25 mouse cellular contexts compared by ENCODE assay signal in the genomic region with DNA sequence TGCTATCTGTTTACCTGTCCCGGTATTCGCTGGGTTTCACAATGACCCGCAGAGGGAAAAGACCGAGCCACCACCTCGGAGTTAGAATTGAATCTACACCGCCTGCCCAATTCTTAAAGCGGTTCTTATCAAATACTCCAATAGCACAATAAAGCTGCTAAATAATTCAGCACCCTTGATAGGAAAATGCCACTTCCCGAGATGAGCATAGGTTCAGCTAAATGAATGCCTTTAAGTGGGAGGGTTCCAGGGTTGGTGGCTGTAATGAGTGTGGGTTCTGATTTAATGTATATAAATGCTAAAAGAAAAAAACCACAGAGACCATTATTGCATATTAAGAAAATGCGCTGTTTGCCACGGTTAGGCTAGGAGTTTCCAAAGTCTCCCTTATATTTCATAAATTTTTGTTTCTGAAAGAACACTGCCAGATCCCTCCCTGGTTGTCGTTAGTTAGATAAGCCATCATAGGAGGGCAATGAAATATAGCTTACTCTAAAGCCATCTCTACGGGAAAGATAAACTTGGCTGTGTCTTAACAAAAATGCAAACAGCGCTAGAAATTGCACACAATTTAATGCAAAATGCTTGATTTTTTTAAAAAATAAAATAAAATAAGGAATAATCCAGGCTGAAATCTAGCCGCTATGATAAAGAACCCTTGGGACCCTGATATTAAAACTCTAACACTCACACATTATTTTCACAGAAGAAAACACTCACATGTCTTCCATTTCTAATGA. TPM values are rescaled to one million over a fixed set of nuclear protein-coding genes. Genes with fewer than 3 reads are reported as not detected.
DNase-seq lines count a peak whose midpoint lies in the region; ATAC-seq and TF ChIP-seq lines count a peak whose summit lies in the region.
"Had no signal": no experiment of that assay in that cellular context is flagged by ENCODE, and none has a peak within 500 bp of the region (broad histone marks: within the 10 kb centered on the region; RNA-seq: fewer than 3 reads in every experiment).

No protein-coding gene starts in this region.

- intact Hi-C loops in left cerebral cortex, postnatal 36 days (cut with DNase I), result loop anchor here (5.0 to 10.0 kb wide), 2 partner anchors 278 to 664 kb away; partner anchors contain the start of gene Hnf1b

- no peak for TF ChIP-seq CTCF in thymus, adult 2 months (IDR thresholded peaks at IDR 0.05; ENCODE audit: borderline replicate concordance, control insufficient read depth, extremely low read depth, insufficient read depth, low read length, poor library complexity)

- H3K4me3 ChIP-seq in forebrain, embryonic 14.5 days (ENCODE audit: low read depth, low read length), result no peak overlapping the region
- no peak overlapping the region for H3K4me3 ChIP-seq in forebrain, embryonic 13.5 days
- peak overlapping the region; percentile 19 for H3K4me3 ChIP-seq in hindbrain, embryonic 12.5 days
- peak overlapping the region; percentile 13 for H3K4me3 ChIP-seq in hindbrain, embryonic 16.5 days (ENCODE audit: low read length)
- peak overlapping the region; percentile 5 for H3K4me3 ChIP-seq in midbrain, embryonic 16.5 days (ENCODE audit: low read depth, low read length)
- H3K4me3 ChIP-seq in thymus, adult 2 months (ENCODE audit: control insufficient read depth, insufficient read depth, low read length), result no peak overlapping the region
- H3K4me3 ChIP-seq: embryonic facial prominence, embryonic 10.5 days; kidney, embryonic 15.5 days; limb, embryonic 15.5 days; liver, embryonic 15.5 days had no signal

- peaks cover 69% of the 10 kb centered on the region for H3K27me3 ChIP-seq in forebrain, embryonic 14.5 days (replicated peaks; ENCODE audit: control insufficient read depth, insufficient read depth, low read length)
- H3K27me3 ChIP-seq in forebrain, embryonic 13.5 days, result peaks cover 73% of the 10 kb centered on the region
- H3K27me3 ChIP-seq in hindbrain, embryonic 12.5 days, result peaks cover 58% of the 10 kb centered on the region
- H3K27me3 ChIP-seq in hindbrain, embryonic 16.5 days (replicated peaks; ENCODE audit: control insufficient read depth, insufficient read depth, low read length), result peaks cover 29% of the 10 kb centered on the region
- H3K27me3 ChIP-seq in midbrain, embryonic 16.5 days (ENCODE audit: control insufficient read depth, insufficient read depth, low read depth, low read length), result peaks cover 37% of the 10 kb centered on the region
- H3K27me3 ChIP-seq in thymus, adult 2 months (ENCODE audit: control insufficient read depth, insufficient read depth, low read length), result peaks cover 35% of the 10 kb centered on the region

- DNase-seq in forebrain, embryonic 14.5 days (ENCODE audit: low spot score), result peak; percentile 16
- DNase-seq in thymus, adult 2 months, result no peak
- DNase-seq in left cerebral cortex, postnatal 36 days (ENCODE audit: low spot score in 2 of 2), result no peak
- no peak for DNase-seq in kidney, adult 18-20 months
- DNase-seq: adrenal gland, postnatal 14 days; cerebellum, adult 11-12 months; cerebellum, postnatal 14 days; gastrocnemius, postnatal 36 days; heart, postnatal 14 days; layer of hippocampus, postnatal 36 days; right cerebral cortex, adult 18-20 months; thymus, postnatal 14 days had no signal

- 0 out of 2 replicates have a peak overlapping the region, but pooled peaks have one; percentile 10 for H3K27ac ChIP-seq in forebrain, embryonic 14.5 days (ENCODE audit: low read depth, low read length)
- no peak overlapping the region for H3K27ac ChIP-seq in forebrain, embryonic 13.5 days
- peak overlapping the region; percentile 52 for H3K27ac ChIP-seq in hindbrain, embryonic 12.5 days
- no peak overlapping the region; the same call in 1 of the 2 replicates for H3K27ac ChIP-seq in hindbrain, embryonic 16.5 days (ENCODE audit: low read depth, low read length)
- peak overlapping the region; percentile 63 for H3K27ac ChIP-seq in midbrain, embryonic 16.5 days (ENCODE audit: low read length)
- H3K27ac ChIP-seq in thymus, adult 2 months (ENCODE audit: control insufficient read depth, insufficient read depth, low read length), result no peak overlapping the region
- H3K27ac ChIP-seq: embryonic facial prominence, embryonic 10.5 days; kidney, embryonic 15.5 days; limb, embryonic 15.5 days; liver, embryonic 15.5 days; stomach, postnatal 0 days had no signal

- WGBS in forebrain, embryonic 14.5 days, result 4% methylated on average over 14 of the region's 14 CpGs
- 5% methylated on average over 14 of the region's 14 CpGs for WGBS in forebrain, embryonic 13.5 days
- 6% methylated on average over 14 of the region's 14 CpGs for WGBS in hindbrain, embryonic 12.5 days
- WGBS in hindbrain, embryonic 16.5 days, result 7% methylated on average over 14 of the region's 14 CpGs
- WGBS in midbrain, embryonic 16.5 days, result 6% methylated on average over 14 of the region's 14 CpGs
- 16% methylated on average over 14 of the region's 14 CpGs for whole genome bisulfite sequencing in thymus, adult 2 months

- no peak for ATAC-seq in forebrain, embryonic 14.5 days
- ATAC-seq in forebrain, embryonic 13.5 days, result no peak
- ATAC-seq in hindbrain, embryonic 12.5 days (ENCODE audit: low FRiP score), result no peak
- ATAC-seq in hindbrain, embryonic 16.5 days, result no peak
- ATAC-seq in midbrain, embryonic 16.5 days, result no peak
- ATAC-seq: forebrain, embryonic 16.5 days; lung, postnatal 0 days had no signal

- H3K9me3 ChIP-seq in forebrain, embryonic 14.5 days (replicated peaks; ENCODE audit: control insufficient read depth, low read length), result no peaks in the 10 kb centered on the region
- no peaks in the 10 kb centered on the region for H3K9me3 ChIP-seq in forebrain, embryonic 13.5 days (replicated peaks)
- H3K9me3 ChIP-seq in hindbrain, embryonic 12.5 days (replicated peaks), result no peaks in the 10 kb centered on the region
- no peaks in the 10 kb centered on the region for H3K9me3 ChIP-seq in hindbrain, embryonic 16.5 days (ENCODE audit: control insufficient read depth, low read length)
- no peaks in the 10 kb centered on the region for H3K9me3 ChIP-seq in midbrain, embryonic 16.5 days (replicated peaks; ENCODE audit: control insufficient read depth, low read length, poor library complexity, severe bottlenecking)
- H3K9me3 ChIP-seq: embryonic facial prominence, embryonic 10.5 days; kidney, embryonic 15.5 days; limb, embryonic 15.5 days; liver, embryonic 15.5 days had no signal

- no peak overlapping the region for H3K9ac ChIP-seq in forebrain, embryonic 14.5 days (ENCODE audit: low read length)
- no peak overlapping the region for H3K9ac ChIP-seq in forebrain, embryonic 13.5 days
- peak overlapping the region; percentile 51 for H3K9ac ChIP-seq in hindbrain, embryonic 12.5 days
- no peak overlapping the region; the same call in 1 of the 2 replicates for H3K9ac ChIP-seq in hindbrain, embryonic 16.5 days (ENCODE audit: low read depth, low read length)
- H3K9ac ChIP-seq in midbrain, embryonic 16.5 days (ENCODE audit: low read depth, low read length), result peak overlapping the region; percentile 3
- H3K9ac ChIP-seq: kidney, embryonic 15.5 days; limb, embryonic 15.5 days; liver, embryonic 15.5 days had no signal

- TF ChIP-seq POLR2A in thymus, adult 2 months (IDR thresholded peaks at IDR 0.05; ENCODE audit: control insufficient read depth, extremely low read depth, insufficient read depth, low read length, poor library complexity), result no peak

- H3K36me3 ChIP-seq in forebrain, embryonic 14.5 days (ENCODE audit: control insufficient read depth, insufficient read depth, low read length), result no peaks in the 10 kb centered on the region
- H3K36me3 ChIP-seq in forebrain, embryonic 13.5 days (ENCODE audit: poor library complexity, severe bottlenecking), result no peaks in the 10 kb centered on the region
- peaks cover 3% of the 10 kb centered on the region; the same call in 1 of the 2 replicates for H3K36me3 ChIP-seq in hindbrain, embryonic 12.5 days
- H3K36me3 ChIP-seq in hindbrain, embryonic 16.5 days (ENCODE audit: control insufficient read depth, insufficient read depth, low read length), result no peaks in the 10 kb centered on the region
- H3K36me3 ChIP-seq in midbrain, embryonic 16.5 days (ENCODE audit: control insufficient read depth, insufficient read depth, low read length), result no peaks in the 10 kb centered on the region
- no peaks in the 10 kb centered on the region for H3K36me3 ChIP-seq in thymus, adult 2 months (ENCODE audit: control insufficient read depth, insufficient read depth, low read length)
- H3K36me3 ChIP-seq: embryonic facial prominence, embryonic 10.5 days; kidney, embryonic 15.5 days; limb, embryonic 15.5 days; liver, embryonic 15.5 days had no signal

- H3K4me1 ChIP-seq in forebrain, embryonic 14.5 days (ENCODE audit: control insufficient read depth, insufficient read depth, low read length), result peaks cover 5% of the 10 kb centered on the region
- peaks cover 19% of the 10 kb centered on the region for H3K4me1 ChIP-seq in forebrain, embryonic 13.5 days
- H3K4me1 ChIP-seq in hindbrain, embryonic 12.5 days, result peaks cover 18% of the 10 kb centered on the region
- H3K4me1 ChIP-seq in hindbrain, embryonic 16.5 days (ENCODE audit: control insufficient read depth, insufficient read depth, low read depth, low read length), result peaks cover 12% of the 10 kb centered on the region
- H3K4me1 ChIP-seq in midbrain, embryonic 16.5 days (ENCODE audit: control insufficient read depth, insufficient read depth, low read length), result peaks cover 20% of the 10 kb centered on the region
- H3K4me1 ChIP-seq in thymus, adult 2 months (replicated peaks; ENCODE audit: control insufficient read depth, insufficient read depth, low read length), result no peaks in the 10 kb centered on the region

- H3K4me2 ChIP-seq in forebrain, embryonic 14.5 days (ENCODE audit: low read length), result no peak overlapping the region
- no peak overlapping the region for H3K4me2 ChIP-seq in forebrain, embryonic 13.5 days
- peak overlapping the region; percentile 40 for H3K4me2 ChIP-seq in hindbrain, embryonic 12.5 days (replicated peaks)
- peak overlapping the region; percentile 95 for H3K4me2 ChIP-seq in hindbrain, embryonic 16.5 days (ENCODE audit: low read length)
- H3K4me2 ChIP-seq in midbrain, embryonic 16.5 days (ENCODE audit: low read length), result peak overlapping the region; percentile 47
- H3K4me2 ChIP-seq: heart, embryonic 11.5 days; kidney, embryonic 15.5 days; limb, embryonic 15.5 days; liver, embryonic 15.5 days had no signal

RNA-seq across cellular contexts. Expression of gene Aatf, which starts 3.3 kb away (rescaled TPM):
- 45.1 and 45.5 TPM in 2 replicates for polyA plus RNA-seq in forebrain, embryonic 14.5 days (2014; fragmentation: Nextera tagmentation; extraction: Ambion mirVana)
- polyA plus RNA-seq in forebrain, embryonic 13.5 days (2015; fragmentation: Nextera tagmentation; extraction: Ambion mirVana), result 51.4 and 53.4 TPM in 2 replicates
- 53.2 and 55.6 TPM in 2 replicates for polyA plus RNA-seq in hindbrain, embryonic 12.5 days (2016; fragmentation: Nextera tagmentation; extraction: Ambion mirVana)
- polyA plus RNA-seq in hindbrain, embryonic 16.5 days (2015; fragmentation: Nextera tagmentation; extraction: Ambion mirVana), result 51.0 and 52.1 TPM in 2 replicates
- polyA plus RNA-seq in midbrain, embryonic 16.5 days (2015; fragmentation: Nextera tagmentation; extraction: Ambion mirVana), result 49.8 and 53.8 TPM in 2 replicates
- 5.6 and 6.9 TPM in 2 replicates for polyA plus RNA-seq in thymus, adult 2 months (2012; rRNA removed)
- 10 to 100 TPM; 19.4 to 20.4 TPM for total RNA-seq in left cerebral cortex, postnatal 36 days (2021)

RNA-seq across cellular contexts. Expression of gene Lhx1, which starts 8.7 kb away (rescaled TPM):
- 7.0 and 7.2 TPM in 2 replicates for polyA plus RNA-seq in forebrain, embryonic 14.5 days (2014; fragmentation: Nextera tagmentation; extraction: Ambion mirVana)
- 7.6 and 8.2 TPM in 2 replicates for polyA plus RNA-seq in forebrain, embryonic 13.5 days (2015; fragmentation: Nextera tagmentation; extraction: Ambion mirVana)
- polyA plus RNA-seq in hindbrain, embryonic 12.5 days (2016; fragmentation: Nextera tagmentation; extraction: Ambion mirVana), result 65.0 and 68.8 TPM in 2 replicates
- polyA plus RNA-seq in hindbrain, embryonic 16.5 days (2015; fragmentation: Nextera tagmentation; extraction: Ambion mirVana), result 35.9 and 43.0 TPM in 2 replicates
- 25.3 and 30.0 TPM in 2 replicates for polyA plus RNA-seq in midbrain, embryonic 16.5 days (2015; fragmentation: Nextera tagmentation; extraction: Ambion mirVana)
- polyA plus RNA-seq in thymus, adult 2 months (2012; rRNA removed), result 0.04 and 0.13 TPM in 2 replicates
- total RNA-seq in left cerebral cortex, postnatal 36 days (2021), result not detected
- total RNA-seq: adrenal gland, postnatal 14 days; gastrocnemius, postnatal 36 days; heart, postnatal 14 days; MEL had no signal
- polyA plus RNA-seq: stomach, postnatal 0 days had no signal

Comparison
In these comparisons a context has a peak if more than half of its experiments do, and no peak if none do; other contexts are left out.
1. H3K27ac ChIP-seq: peak in forebrain, embryonic 14.5 days (single experiment), hindbrain, embryonic 12.5 days (single experiment) and midbrain, embryonic 16.5 days (single experiment); none in forebrain, embryonic 13.5 days (single experiment), hindbrain, embryonic 16.5 days (single experiment) and thymus, adult 2 months (single experiment).
2. H3K9ac ChIP-seq: peak in hindbrain, embryonic 12.5 days (single experiment) and midbrain, embryonic 16.5 days (single experiment); none in forebrain, embryonic 14.5 days (single experiment), forebrain, embryonic 13.5 days (single experiment) and hindbrain, embryonic 16.5 days (single experiment).
3. H3K4me2 ChIP-seq: peak in hindbrain, embryonic 12.5 days (single experiment), hindbrain, embryonic 16.5 days (single experiment) and midbrain, embryonic 16.5 days (single experiment); none in forebrain, embryonic 14.5 days (single experiment) and forebrain, embryonic 13.5 days (single experiment).
4. H3K4me3 ChIP-seq: peak in hindbrain, embryonic 12.5 days (single experiment), hindbrain, embryonic 16.5 days (single experiment) and midbrain, embryonic 16.5 days (single experiment); none in forebrain, embryonic 14.5 days (single experiment), forebrain, embryonic 13.5 days (single experiment) and thymus, adult 2 months (single experiment).